Mouse (Mus musculus) forebrain, postnatal 0 days (tissue): ENCODE results near the gene Mtfr1l. TPM values are rescaled to one million over a fixed set of nuclear protein-coding genes. Genes with fewer than 3 reads are reported as not detected.

Experiments used
- ATAC-seq: fragments of 200-750 bp; cut with Nextera tagmentation; 2 replicates; pipeline ENCODE4 v1.8.0; 2017; ENCODE audit warnings: mild to moderate bottlenecking, moderate library complexity
- DNase-seq: peaks from one replicate; pipeline ENCODE4 v3.0.0-alpha.2; 2015
- H3K27ac ChIP-seq: fragments of 300-500 bp; sonication (generic); 2 replicates; pipeline ENCODE4 v1.5.1; 2014; ENCODE audit warnings: low read depth, mild to moderate bottlenecking, antibody characterized with exemption, low read length, moderate library complexity, mixed read lengths
- H3K27me3 ChIP-seq: fragments of 300-500 bp; sonication (generic); 2 replicates; pipeline ENCODE4 v1.6.1; 2014; ENCODE audit warnings: mild to moderate bottlenecking, low read length, mixed read lengths; ENCODE audit not compliant: insufficient read depth
- H3K36me3 ChIP-seq: fragments of 300-500 bp; sonication (generic); 2 replicates; pipeline ENCODE4 v1.6.1; 2014; ENCODE audit warnings: mild to moderate bottlenecking, moderate library complexity; ENCODE audit not compliant: insufficient read depth
- H3K4me1 ChIP-seq: fragments of 300-500 bp; sonication (generic); 2 replicates; pipeline ENCODE4 v1.6.1; 2014; ENCODE audit warnings: antibody characterized with exemption; ENCODE audit not compliant: insufficient read depth
- H3K4me2 ChIP-seq: fragments of 300-500 bp; sonication (generic); 2 replicates; pipeline ENCODE4 v1.6.1; 2014; ENCODE audit warnings: low read depth, mild to moderate bottlenecking, moderate library complexity
- H3K4me3 ChIP-seq: fragments of 300-500 bp; sonication (generic); 2 replicates; pipeline ENCODE4 v1.5.1; 2014; ENCODE audit warnings: low read depth, low read length, mixed read lengths
- H3K9ac ChIP-seq: fragments of 300-500 bp; sonication (generic); 2 replicates; pipeline ENCODE4 v1.6.1; 2014; ENCODE audit warnings: mild to moderate bottlenecking
- H3K9me3 ChIP-seq: fragments of 300-500 bp; sonication (generic); 2 replicates; pipeline ENCODE4 v1.6.1; 2016; ENCODE audit warnings: low read length
- CTCF ChIP-seq: sonication (generic); IDR thresholded peaks from 2 replicates; pipeline ENCODE4 v1.5.1; 2016; ENCODE audit warnings: antibody characterized with exemption, control low read depth, low read depth
- WGBS: fragments of 180-500 bp; shearing (Covaris S2); extraction: QIAGEN DNeasy Blood & Tissue Kit; methylation state at CpG from one replicate; pipeline ENCODE4 v1.1.7; 2014; 5-methylcytosine and 5-hydroxymethylcytosine counted together
- polyA plus RNA-seq: library from polyadenylated mRNA; unstranded; fragments of >200 nt; fragmentation: Nextera tagmentation; extraction: Ambion mirVana; gene quantifications from 2 replicates; pipeline ENCODE4 v1.2.1, GENCODE M21; 2015
- total RNA-seq: library from RNA; depleted of rRNA; stranded (reverse); fragments of >200 nt; gene quantifications from 2 replicates; pipeline ENCODE4 v1.2.3, GENCODE M21; 2014

Mtfr1l gene
- total and polyA plus RNA-seq, 2 experiments from 2014 or later, result 119 to 194 TPM

DNA sequence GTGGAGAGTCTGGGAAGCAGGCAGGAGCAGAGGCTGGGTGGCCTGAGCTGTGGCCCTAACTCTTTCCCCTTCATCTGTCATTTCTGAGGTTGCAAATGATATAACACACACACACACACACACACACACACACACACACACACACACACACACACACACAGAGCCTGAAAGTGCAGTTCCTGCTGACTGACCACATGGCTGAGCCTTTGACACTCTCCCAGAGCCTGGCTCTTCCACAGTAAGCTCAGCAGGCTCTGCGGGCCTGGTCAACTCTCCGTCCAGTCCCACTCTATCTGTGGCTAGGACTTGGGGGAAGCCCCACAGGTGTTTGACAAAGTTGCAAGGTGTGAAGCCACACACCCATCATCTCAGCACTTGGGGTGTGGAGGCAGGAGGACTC is 42.1 kb upstream of the Mtfr1l start:
- H3K36me3 ChIP-seq, result no peaks in the 10 kb centered on the region
- H3K27ac ChIP-seq, result no peak overlapping the region
- no peak overlapping the region for H3K9ac ChIP-seq
- no peak overlapping the region for H3K4me2 ChIP-seq
- no peak for TF ChIP-seq CTCF
- WGBS, result 82% methylated on average over 2 of the region's 2 CpGs
- no peak for ATAC-seq
- H3K4me3 ChIP-seq, result no peak overlapping the region
- peaks cover 22% of the 10 kb centered on the region for H3K4me1 ChIP-seq
- DNase-seq, result no peak
- no peaks in the 10 kb centered on the region for H3K27me3 ChIP-seq
- no peaks in the 10 kb centered on the region for H3K9me3 ChIP-seq

- 61% methylated on average over 11 of the region's 11 CpGs for WGBS
- no peak overlapping the region for H3K9ac ChIP-seq
Observed at GRCm38 (mm10) chr4:134575486-134575885, 40.3 kb upstream of the Mtfr1l start.

DNA sequence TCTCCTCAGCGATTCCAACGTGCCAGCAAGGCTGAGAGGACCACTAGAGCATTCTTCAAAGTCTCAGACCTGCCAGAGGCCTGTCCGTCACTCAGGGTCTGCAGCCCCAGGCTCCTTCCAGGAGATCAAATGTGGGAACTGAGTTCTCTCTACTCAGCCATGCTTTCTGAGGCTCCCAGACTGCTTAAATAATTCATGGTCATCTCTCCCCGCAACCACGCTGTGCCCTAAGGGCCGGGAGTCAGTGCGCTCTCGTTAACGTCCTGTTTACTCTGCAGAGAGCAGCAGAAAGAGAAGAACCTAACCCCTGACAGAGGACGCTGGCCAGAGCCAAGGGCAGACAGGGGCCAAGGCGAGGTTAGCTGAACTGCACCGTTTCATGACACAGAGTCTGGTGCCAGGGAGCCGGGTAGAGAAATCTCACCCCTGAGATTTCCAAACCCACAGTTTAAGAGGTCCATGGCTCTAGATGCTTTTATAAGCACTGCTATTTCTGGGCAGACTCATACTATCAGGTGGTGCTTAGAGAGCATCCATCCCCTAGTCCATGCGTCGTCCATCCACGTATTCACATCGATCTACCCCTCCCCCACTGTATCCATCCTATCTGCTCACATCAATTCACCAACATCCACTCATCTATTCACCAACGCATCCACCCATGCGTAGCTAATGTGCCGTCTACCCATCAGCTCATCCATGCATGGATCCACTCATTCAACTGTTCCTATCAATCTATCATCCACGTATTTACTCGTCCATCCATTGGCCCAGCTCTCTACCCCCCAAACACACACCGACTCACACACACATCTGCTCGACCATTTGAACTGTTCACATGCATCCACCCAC is 37.5 kb upstream of the Mtfr1l start:
- H3K9me3 ChIP-seq, result no peaks in the 10 kb centered on the region
- H3K9ac ChIP-seq, result no peak overlapping the region
- no peaks in the 10 kb centered on the region for H3K4me1 ChIP-seq
- ATAC-seq (no peak), DNase-seq (no peak)
- no peaks in the 10 kb centered on the region for H3K36me3 ChIP-seq
- H3K4me2 ChIP-seq, result no peak overlapping the region
- no peaks in the 10 kb centered on the region for H3K27me3 ChIP-seq
- no peak overlapping the region for H3K27ac ChIP-seq
- no peak overlapping the region for H3K4me3 ChIP-seq
- TF ChIP-seq CTCF, result no peak
- 87% methylated on average over 24 of the region's 24 CpGs for WGBS

More at GRCm38 (mm10) chr4:134575486-134575885, 40.3 kb upstream of the Mtfr1l start:
- DNase-seq (no peak), ATAC-seq (no peak)
- H3K4me2 ChIP-seq, result no peak overlapping the region
- no peaks in the 10 kb centered on the region for H3K9me3 ChIP-seq
- no peaks in the 10 kb centered on the region for H3K36me3 ChIP-seq
- H3K27ac ChIP-seq, result no peak overlapping the region
- no peak overlapping the region for H3K4me3 ChIP-seq
- peaks cover 15% of the 10 kb centered on the region for H3K4me1 ChIP-seq
- no peak for TF ChIP-seq CTCF
- H3K27me3 ChIP-seq, result no peaks in the 10 kb centered on the region

- Histone ChIP-seq H3K4me1 (no peaks in the 10 kb centered on the region), H3K27ac (no peak overlapping the region), H3K4me2 (no peak overlapping the region), H3K27me3 (no peaks in the 10 kb centered on the region), H3K4me3 (no peak overlapping the region), H3K36me3 (no peaks in the 10 kb centered on the region), H3K9ac (no peak overlapping the region), H3K9me3 (no peaks in the 10 kb centered on the region)
- no peak for TF ChIP-seq CTCF
- DNase-seq (no peak), ATAC-seq (peak; percentile 56)
- 48% methylated on average over 14 of the region's 14 CpGs for WGBS
Observed at GRCm38 (mm10) chr4:134570704-134571451, 35.7 kb upstream of the Mtfr1l start.

- 81% methylated on average over 8 of the region's 8 CpGs for WGBS
- Histone ChIP-seq H3K9ac (no peak overlapping the region), H3K27me3 (no peaks in the 10 kb centered on the region), H3K4me1 (no peaks in the 10 kb centered on the region), H3K27ac (no peak overlapping the region), H3K9me3 (no peaks in the 10 kb centered on the region), H3K4me3 (no peak overlapping the region), H3K36me3 (no peaks in the 10 kb centered on the region), H3K4me2 (no peak overlapping the region)
- ATAC-seq, result no peak
- DNase-seq, result no peak
- TF ChIP-seq CTCF, result no peak
Observed at GRCm38 (mm10) chr4:134569831-134570230, 34.6 kb upstream of the Mtfr1l start.

- Histone ChIP-seq H3K4me2 (no peak overlapping the region), H3K4me3 (no peak overlapping the region), H3K9me3 (no peaks in the 10 kb centered on the region), H3K9ac (no peak overlapping the region), H3K27me3 (no peaks in the 10 kb centered on the region), H3K27ac (no peak overlapping the region), H3K36me3 (0 out of 2 replicates have a peak, but pooled peaks cover 2% of the 10 kb centered on the region), H3K4me1 (no peaks in the 10 kb centered on the region)
- 76% methylated on average over 6 of the region's 6 CpGs for WGBS
- ATAC-seq, result no peak
- TF ChIP-seq CTCF, result peak; percentile 57
- DNase-seq, result no peak
Observed at GRCm38 (mm10) chr4:134569205-134569604, 34.0 kb upstream of the Mtfr1l start.
